Mouse (Mus musculus) limb, embryonic 13.5 days (tissue): ENCODE measurements around the gene Cyth2. TPM values are rescaled to one million over a fixed set of nuclear protein-coding genes. Genes with fewer than 3 reads are reported as not detected.

Experiments used
- ATAC-seq: fragments of 200-750 bp; cut with Nextera tagmentation; 2 replicates; pipeline ENCODE4 v1.8.0; 2017; ENCODE audit warnings: low read depth, moderate number of reproducible peaks, moderate TSS enrichment; ENCODE audit not compliant: low FRiP score
- H3K27ac ChIP-seq: fragments of 300-500 bp; sonication (generic); 2 replicates; pipeline ENCODE4 v1.5.1; 2015; ENCODE audit warnings: inconsistent platforms, mild to moderate bottlenecking, moderate library complexity
- H3K27me3 ChIP-seq: fragments of 300-500 bp; sonication (generic); 2 replicates; pipeline ENCODE4 v1.6.1; 2015; ENCODE audit warnings: mild to moderate bottlenecking, inconsistent platforms
- H3K36me3 ChIP-seq: fragments of 300-500 bp; sonication (generic); 2 replicates; pipeline ENCODE4 v1.6.1; 2015; ENCODE audit warnings: inconsistent platforms, mild to moderate bottlenecking, moderate library complexity
- H3K4me1 ChIP-seq: fragments of 300-500 bp; sonication (generic); 2 replicates; pipeline ENCODE4 v1.6.1; 2015; ENCODE audit warnings: inconsistent platforms
- H3K4me2 ChIP-seq: fragments of 300-500 bp; sonication (generic); replicated peaks from 2 replicates; pipeline ENCODE4 v1.6.1; 2015; ENCODE audit warnings: inconsistent platforms, mild to moderate bottlenecking, moderate library complexity
- H3K4me3 ChIP-seq: fragments of 300-500 bp; sonication (generic); 2 replicates; pipeline ENCODE4 v1.5.1; 2015; ENCODE audit warnings: moderate library complexity, mild to moderate bottlenecking, inconsistent platforms
- H3K9ac ChIP-seq: fragments of 300-500 bp; sonication (generic); 2 replicates; pipeline ENCODE4 v1.6.1; 2015; ENCODE audit warnings: mild to moderate bottlenecking, inconsistent platforms
- H3K9me3 ChIP-seq: fragments of 300-500 bp; sonication (generic); 2 replicates; pipeline ENCODE4 v1.6.1; 2016; ENCODE audit warnings: inconsistent platforms
- WGBS: fragments of 180-500 bp; shearing (Covaris S2); methylation state at CpG from one replicate; pipeline ENCODE4 v1.1.7; 2015; 5-methylcytosine and 5-hydroxymethylcytosine counted together
- polyA plus RNA-seq: library from polyadenylated mRNA; unstranded; fragments of >200 nt; fragmentation: Nextera tagmentation; extraction: Ambion mirVana; gene quantifications from 2 replicates; pipeline ENCODE4 v1.2.1, GENCODE M21; 2015

Gene Cyth2
- polyA plus RNA-seq, 1 experiment from 2014 or later: 135 TPM

GRCm38 (mm10) chr7:45809276-45810075 is 4.9 kb downstream of the Cyth2 start:
- Histone ChIP-seq H3K4me2 (no peak overlapping the region), H3K27ac (no peak overlapping the region), H3K9ac (peak overlapping the region; percentile 53; the same call in 1 of the 2 replicates), H3K36me3 (peaks cover 72% of the 10 kb centered on the region), H3K9me3 (no peaks in the 10 kb centered on the region), H3K4me3 (no peak overlapping the region), H3K4me1 (peaks cover 15% of the 10 kb centered on the region), H3K27me3 (no peaks in the 10 kb centered on the region)
- ATAC-seq: no peak
- WGBS: 85% methylated on average over 14 of the region's 14 CpGs

- 46% methylated on average over 11 of the region's 11 CpGs for WGBS
- Histone ChIP-seq H3K9ac (no peak overlapping the region), H3K9me3 (no peaks in the 10 kb centered on the region), H3K4me1 (peaks cover 15% of the 10 kb centered on the region), H3K27me3 (no peaks in the 10 kb centered on the region), H3K27ac (no peak overlapping the region), H3K4me2 (no peak overlapping the region), H3K36me3 (peaks cover 79% of the 10 kb centered on the region), H3K4me3 (no peak overlapping the region)
- no peak for ATAC-seq
These were observed 5.9 kb downstream of the Cyth2 start for GRCm38 (mm10) chr7:45808471-45808870.

- ATAC-seq: no peak
- Histone ChIP-seq H3K4me2 (no peak overlapping the region), H3K9ac (no peak overlapping the region), H3K27ac (no peak overlapping the region), H3K36me3 (peaks cover 75% of the 10 kb centered on the region), H3K27me3 (no peaks in the 10 kb centered on the region), H3K4me3 (no peak overlapping the region), H3K4me1 (peaks cover 2% of the 10 kb centered on the region; the same call in 1 of the 2 replicates), H3K9me3 (no peaks in the 10 kb centered on the region)
- WGBS: 62% methylated on average over 5 of the region's 5 CpGs
These were observed 8.4 kb downstream of the Cyth2 start for GRCm38 (mm10) chr7:45805941-45806340.

GRCm38 (mm10) chr7:45802551-45802950 is 11.8 kb downstream of the Cyth2 start:
- H3K36me3 ChIP-seq: peaks cover 41% of the 10 kb centered on the region
- no peak overlapping the region for H3K9ac ChIP-seq
- H3K4me2 ChIP-seq: no peak overlapping the region
- WGBS: 83% methylated on average over 6 of the region's 6 CpGs
- no peak overlapping the region for H3K27ac ChIP-seq
- H3K4me1 ChIP-seq: peaks cover 26% of the 10 kb centered on the region
- no peaks in the 10 kb centered on the region for H3K9me3 ChIP-seq
- no peak overlapping the region for H3K4me3 ChIP-seq
- no peak for ATAC-seq
- H3K27me3 ChIP-seq: peaks cover 21% of the 10 kb centered on the region

GRCm38 (mm10) chr7:45801348-45801747 is 13.0 kb downstream of the Cyth2 start:
- no peak overlapping the region for H3K27ac ChIP-seq
- H3K4me1 ChIP-seq: peaks cover 31% of the 10 kb centered on the region
- ATAC-seq: peak; percentile 38; the same call in 1 of the 2 replicates
- 2% methylated on average over 12 of the region's 12 CpGs for WGBS
- H3K36me3 ChIP-seq: peaks cover 32% of the 10 kb centered on the region
- H3K9me3 ChIP-seq: no peaks in the 10 kb centered on the region
- peaks cover 33% of the 10 kb centered on the region for H3K27me3 ChIP-seq
- H3K4me3 ChIP-seq: no peak overlapping the region; the same call in 1 of the 2 replicates
- H3K9ac ChIP-seq: no peak overlapping the region
- peak overlapping the region; percentile 49 for H3K4me2 ChIP-seq

- Histone ChIP-seq H3K9ac (no peak overlapping the region), H3K4me1 (peaks cover 31% of the 10 kb centered on the region), H3K4me3 (peak overlapping the region; percentile 20), H3K4me2 (peak overlapping the region; percentile 49), H3K27ac (no peak overlapping the region), H3K27me3 (peaks cover 37% of the 10 kb centered on the region), H3K36me3 (peaks cover 32% of the 10 kb centered on the region), H3K9me3 (no peaks in the 10 kb centered on the region)
- ATAC-seq: no peak
- 17% methylated on average over 23 of the region's 25 CpGs for WGBS
These were observed 13.7 kb downstream of the Cyth2 start for GRCm38 (mm10) chr7:45800546-45801204.

- no peak for ATAC-seq
- Histone ChIP-seq H3K4me2 (peak overlapping the region; percentile 49), H3K4me3 (no peak overlapping the region), H3K36me3 (peaks cover 39% of the 10 kb centered on the region), H3K4me1 (peaks cover 31% of the 10 kb centered on the region), H3K27ac (no peak overlapping the region), H3K9ac (no peak overlapping the region), H3K9me3 (no peaks in the 10 kb centered on the region), H3K27me3 (peaks cover 37% of the 10 kb centered on the region)
- WGBS: 38% methylated on average over 7 of the region's 7 CpGs
These were observed 14.4 kb downstream of the Cyth2 start for GRCm38 (mm10) chr7:45800001-45800400.

- Histone ChIP-seq H3K9ac (no peak overlapping the region), H3K9me3 (no peaks in the 10 kb centered on the region), H3K27me3 (peaks cover 37% of the 10 kb centered on the region), H3K36me3 (peaks cover 48% of the 10 kb centered on the region), H3K27ac (no peak overlapping the region), H3K4me3 (peak overlapping the region; percentile 47; the same call in 1 of the 2 replicates), H3K4me2 (peak overlapping the region; percentile 89), H3K4me1 (peaks cover 31% of the 10 kb centered on the region)
- 60% methylated on average over 7 of the region's 7 CpGs for WGBS
- ATAC-seq: no peak
These were observed 15.4 kb downstream of the Cyth2 start for GRCm38 (mm10) chr7:45798931-45799330.

- no peak overlapping the region for H3K27ac ChIP-seq
- H3K4me2 ChIP-seq: peak overlapping the region; percentile 89
- H3K27me3 ChIP-seq: peaks cover 37% of the 10 kb centered on the region
- H3K4me3 ChIP-seq: peak overlapping the region; percentile 47
- WGBS: 3% methylated on average over 19 of the region's 19 CpGs
- peaks cover 31% of the 10 kb centered on the region for H3K4me1 ChIP-seq
- H3K9ac ChIP-seq: peak overlapping the region; percentile 73
- ATAC-seq: no peak
- H3K36me3 ChIP-seq: peaks cover 48% of the 10 kb centered on the region
- no peaks in the 10 kb centered on the region for H3K9me3 ChIP-seq
These were observed 15.9 kb downstream of the Cyth2 start for GRCm38 (mm10) chr7:45798511-45798836.

GRCm38 (mm10) chr7:45797661-45798510 is 16.5 kb downstream of the Cyth2 start:
- Histone ChIP-seq H3K27me3 (peaks cover 37% of the 10 kb centered on the region), H3K9me3 (no peaks in the 10 kb centered on the region), H3K27ac (no peak overlapping the region), H3K4me3 (peak overlapping the region; percentile 47), H3K36me3 (peaks cover 49% of the 10 kb centered on the region), H3K4me2 (peak overlapping the region; percentile 89), H3K9ac (peak overlapping the region; percentile 73), H3K4me1 (peaks cover 31% of the 10 kb centered on the region)
- 1% methylated on average over 60 of the region's 60 CpGs for WGBS
- no peak for ATAC-seq

- no peak for ATAC-seq
- peak overlapping the region; percentile 89; the same call in 1 of the 2 replicates for H3K4me2 ChIP-seq
- H3K9me3 ChIP-seq: no peaks in the 10 kb centered on the region
- H3K9ac ChIP-seq: no peak overlapping the region
- peaks cover 49% of the 10 kb centered on the region for H3K36me3 ChIP-seq
- H3K27ac ChIP-seq: no peak overlapping the region
- H3K4me3 ChIP-seq: no peak overlapping the region
- WGBS: 58% methylated on average over 6 of the region's 6 CpGs
- peaks cover 31% of the 10 kb centered on the region for H3K4me1 ChIP-seq
- H3K27me3 ChIP-seq: peaks cover 37% of the 10 kb centered on the region
These were observed 17.4 kb downstream of the Cyth2 start for GRCm38 (mm10) chr7:45796950-45797349.

- ATAC-seq: no peak
- Histone ChIP-seq H3K4me1 (peaks cover 23% of the 10 kb centered on the region), H3K9ac (no peak overlapping the region), H3K27ac (no peak overlapping the region), H3K36me3 (peaks cover 64% of the 10 kb centered on the region), H3K4me3 (no peak overlapping the region), H3K9me3 (no peaks in the 10 kb centered on the region), H3K27me3 (peaks cover 36% of the 10 kb centered on the region), H3K4me2 (no peak overlapping the region)
- WGBS: 90% methylated on average over 29 of the region's 29 CpGs
These were observed 19.4 kb downstream of the Cyth2 start for GRCm38 (mm10) chr7:45794971-45795370.
